Mouse (Mus musculus): ENCODE results near the gene Pomt2. TPM values are rescaled to one million over a fixed set of nuclear protein-coding genes. Genes with fewer than 3 reads are reported as not detected.

Pomt2 gene
- polyA plus RNA-seq, 1 experiment from 2014 or later, result 13.5 TPM

DNA sequence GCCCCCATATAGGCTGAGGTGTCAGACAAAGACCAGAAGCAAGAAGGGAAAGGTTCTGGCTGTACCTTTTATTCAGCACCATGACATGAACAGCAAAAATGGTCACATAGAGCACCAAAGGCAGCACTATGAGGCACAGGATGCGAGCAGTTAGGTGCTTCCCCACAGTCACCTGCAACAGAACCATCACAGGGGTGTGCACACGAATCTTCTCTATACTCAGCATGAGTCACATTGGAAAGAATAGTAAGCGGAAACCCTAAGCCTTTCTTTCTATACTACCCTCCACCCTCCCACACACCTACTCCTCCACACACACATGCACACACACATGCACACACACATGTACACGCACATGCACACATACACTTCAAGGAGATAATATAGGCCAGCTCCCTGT, 17.5 kb downstream of the Pomt2 start:
- H3K4me3 ChIP-seq (ENCODE audit: control insufficient read depth in 1 of 2, insufficient read depth in 1 of 2, low read depth in 1 of 2, low read length in 2 of 2), result no peak overlapping the region
- no peak for ATAC-seq (ENCODE audit: insufficient number of reproducible peaks, insufficient read depth, low FRiP score, low read depth)
- H3K27ac ChIP-seq (replicated peaks in 1 of 2; ENCODE audit: control insufficient read depth in 1 of 2, insufficient read depth in 1 of 2, low read depth in 2 of 2, low read length in 2 of 2), result no peak overlapping the region
- no peaks in the 10 kb centered on the region for H3K27me3 ChIP-seq (ENCODE audit: control insufficient read depth, insufficient read depth, low read length)
- peaks cover 61% of the 10 kb centered on the region for H3K36me3 ChIP-seq (ENCODE audit: control insufficient read depth, insufficient read depth, low read length)
- 91% methylated on average over 4 of the region's 4 CpGs for WGBS
- H3K9me3 ChIP-seq (ENCODE audit: control insufficient read depth, low read length), result no peaks in the 10 kb centered on the region
- H3K4me2 ChIP-seq (ENCODE audit: low read length), result no peak overlapping the region
- H3K4me1 ChIP-seq (ENCODE audit: control insufficient read depth in 2 of 2, insufficient read depth in 2 of 2, low read length in 2 of 2), result peaks cover 2 to 10% of the 10 kb centered on the region in 2 experiments; a peak in 2 of 4 replicates
- H3K9ac ChIP-seq (ENCODE audit: low read length), result no peak overlapping the region

- Histone ChIP-seq H3K27ac (replicated peaks in 1 of 2; ENCODE audit: control insufficient read depth in 1 of 2, insufficient read depth in 1 of 2, low read depth in 2 of 2, low read length in 2 of 2) (no peak overlapping the region), H3K4me1 (ENCODE audit: control insufficient read depth in 2 of 2, insufficient read depth in 2 of 2, low read length in 2 of 2) (peaks cover 0 to 8% of the 10 kb centered on the region in 2 experiments; a peak in 1 of 4 replicates), H3K9ac (ENCODE audit: low read length) (no peak overlapping the region), H3K4me2 (ENCODE audit: low read length) (no peak overlapping the region), H3K36me3 (ENCODE audit: control insufficient read depth, insufficient read depth, low read length) (peaks cover 70% of the 10 kb centered on the region), H3K4me3 (ENCODE audit: control insufficient read depth in 1 of 2, insufficient read depth in 1 of 2, low read depth in 1 of 2, low read length in 2 of 2) (no peak overlapping the region), H3K9me3 (ENCODE audit: control insufficient read depth, low read length) (no peaks in the 10 kb centered on the region), H3K27me3 (ENCODE audit: control insufficient read depth, insufficient read depth, low read length) (no peaks in the 10 kb centered on the region)
- no peak for ATAC-seq (ENCODE audit: insufficient number of reproducible peaks, insufficient read depth, low FRiP score, low read depth)
- 70% methylated on average over 4 of the region's 4 CpGs for WGBS
These were observed 20.5 kb downstream of the Pomt2 start for GRCm38 (mm10) chr12:87127256-87127655.

DNA sequence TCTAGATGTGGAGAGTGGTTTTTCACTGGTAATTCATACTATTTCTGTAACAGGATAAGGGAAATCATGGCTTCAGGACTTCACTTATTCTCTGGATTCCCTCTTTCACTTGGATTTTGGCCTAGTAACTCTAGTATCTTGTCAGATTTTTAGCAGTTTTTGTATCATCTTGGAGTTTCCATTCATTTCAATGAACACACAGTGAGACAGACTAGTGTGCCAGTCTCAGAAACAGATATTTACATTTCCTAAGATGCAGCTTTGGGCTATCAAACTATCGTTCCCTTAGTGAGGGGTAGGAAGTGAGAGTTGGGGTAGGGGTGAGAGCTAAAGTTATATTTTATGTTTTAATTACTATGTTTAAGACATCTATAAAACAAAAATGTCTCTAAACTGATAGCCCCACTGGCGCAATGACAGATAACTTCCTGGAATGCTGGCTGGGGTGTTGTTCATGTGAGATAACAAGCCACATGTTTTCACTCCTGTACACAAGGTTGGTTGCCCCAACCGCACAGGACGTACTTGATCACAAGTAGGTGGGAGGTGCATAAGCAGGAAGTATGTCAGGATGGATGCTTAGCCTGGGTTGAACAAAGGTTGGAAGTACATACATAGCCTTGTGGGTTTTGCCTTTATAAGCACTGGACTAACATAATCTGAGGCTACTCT, 25.7 kb downstream of the Pomt2 start:
- peaks cover 76% of the 10 kb centered on the region for H3K36me3 ChIP-seq (ENCODE audit: control insufficient read depth, insufficient read depth, low read length)
- H3K27ac ChIP-seq (replicated peaks in 1 of 2; ENCODE audit: control insufficient read depth in 1 of 2, insufficient read depth in 1 of 2, low read depth in 2 of 2, low read length in 2 of 2), result no peak overlapping the region
- H3K4me2 ChIP-seq (ENCODE audit: low read length), result no peak overlapping the region
- H3K27me3 ChIP-seq (ENCODE audit: control insufficient read depth, insufficient read depth, low read length), result no peaks in the 10 kb centered on the region
- no peaks in the 10 kb centered on the region for H3K4me1 ChIP-seq (ENCODE audit: control insufficient read depth in 2 of 2, insufficient read depth in 2 of 2, low read length in 2 of 2)
- no peak overlapping the region for H3K4me3 ChIP-seq (ENCODE audit: control insufficient read depth in 1 of 2, insufficient read depth in 1 of 2, low read depth in 1 of 2, low read length in 2 of 2)
- no peaks in the 10 kb centered on the region for H3K9me3 ChIP-seq (ENCODE audit: control insufficient read depth, low read length)
- WGBS, result 72% methylated on average over 4 of the region's 4 CpGs
- no peak overlapping the region for H3K9ac ChIP-seq (ENCODE audit: low read length)
- ATAC-seq (ENCODE audit: insufficient number of reproducible peaks, insufficient read depth, low FRiP score, low read depth), result no peak

DNA sequence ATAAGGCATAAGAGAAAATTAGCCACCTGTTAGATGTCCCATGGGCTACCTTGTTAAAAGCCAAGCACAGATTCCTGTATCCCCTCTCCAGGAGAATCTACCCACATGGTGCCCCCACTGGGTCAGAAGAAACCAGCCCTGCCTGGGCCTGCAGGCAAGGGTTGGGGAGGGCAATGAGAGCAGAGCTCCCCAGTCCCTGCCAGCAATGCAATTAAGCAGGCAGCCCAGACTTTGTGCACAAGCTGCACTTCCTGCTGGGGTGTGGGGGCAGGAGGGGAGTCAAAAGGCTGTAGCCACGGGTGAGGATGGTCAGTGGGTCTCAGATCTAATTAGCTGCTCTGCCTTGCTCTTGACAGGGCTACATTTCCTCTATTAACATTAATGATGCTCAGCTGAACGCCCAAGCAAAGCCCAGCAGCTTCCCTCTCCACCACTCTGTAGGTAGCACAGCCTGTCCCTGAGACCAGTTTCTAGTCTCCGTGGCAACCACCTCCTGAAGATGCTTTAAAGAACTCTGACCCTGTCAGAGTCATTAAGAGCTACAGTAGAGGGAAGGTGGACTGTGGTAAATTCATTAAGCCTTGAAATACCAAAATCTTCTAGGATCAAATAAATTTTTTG, 40.3 kb downstream of the Pomt2 start:
- no peak overlapping the region for H3K4me3 ChIP-seq (ENCODE audit: control insufficient read depth in 1 of 2, insufficient read depth in 1 of 2, low read depth in 1 of 2, low read length in 2 of 2)
- H3K4me2 ChIP-seq (ENCODE audit: low read length), result no peak overlapping the region
- peaks cover 39% of the 10 kb centered on the region for H3K36me3 ChIP-seq (ENCODE audit: control insufficient read depth, insufficient read depth, low read length)
- ATAC-seq (ENCODE audit: insufficient number of reproducible peaks, insufficient read depth, low FRiP score, low read depth), result no peak
- H3K4me1 ChIP-seq (ENCODE audit: control insufficient read depth in 2 of 2, insufficient read depth in 2 of 2, low read length in 2 of 2), result 0 out of 4 replicates have a peak, but pooled peaks cover 0 to 1% of the 10 kb centered on the region in 2 experiments
- no peak overlapping the region for H3K9ac ChIP-seq (ENCODE audit: low read length)
- H3K27me3 ChIP-seq (ENCODE audit: control insufficient read depth, insufficient read depth, low read length), result peaks cover 7% of the 10 kb centered on the region
- no peaks in the 10 kb centered on the region for H3K9me3 ChIP-seq (ENCODE audit: control insufficient read depth, low read length)
- H3K27ac ChIP-seq (replicated peaks in 1 of 2; ENCODE audit: control insufficient read depth in 1 of 2, insufficient read depth in 1 of 2, low read depth in 2 of 2, low read length in 2 of 2), result no peak overlapping the region
- 59% methylated on average over 3 of the region's 3 CpGs for WGBS

DNA sequence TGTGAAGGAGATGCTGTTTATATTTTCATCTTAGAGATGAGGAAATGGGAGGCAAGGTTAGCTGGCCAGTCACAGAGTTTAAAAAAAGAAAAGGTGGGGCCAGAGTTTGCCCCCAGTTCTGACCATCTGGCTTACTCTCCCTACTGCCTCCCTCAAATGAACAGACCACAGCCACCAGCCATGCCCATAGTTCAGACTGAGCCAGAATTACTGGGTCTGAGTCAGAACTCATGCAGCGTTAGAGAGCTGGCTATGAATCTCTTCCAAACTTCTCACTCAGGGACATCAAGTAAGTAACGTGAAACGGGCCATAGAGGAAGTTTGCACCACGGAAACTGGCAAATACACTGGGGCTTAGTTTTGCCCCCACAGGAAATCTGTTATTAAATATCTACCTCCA, 43.0 kb downstream of the Pomt2 start:
- H3K4me1 ChIP-seq (ENCODE audit: control insufficient read depth in 2 of 2, insufficient read depth in 2 of 2, low read length in 2 of 2), result 0 out of 4 replicates have a peak, but pooled peaks cover 0 to 5% of the 10 kb centered on the region in 2 experiments
- no peaks in the 10 kb centered on the region for H3K9me3 ChIP-seq (ENCODE audit: control insufficient read depth, low read length)
- WGBS, result 87% methylated on average over 4 of the region's 4 CpGs
- H3K27ac ChIP-seq (replicated peaks in 1 of 2; ENCODE audit: control insufficient read depth in 1 of 2, insufficient read depth in 1 of 2, low read depth in 2 of 2, low read length in 2 of 2), result no peak overlapping the region
- H3K9ac ChIP-seq (ENCODE audit: low read length), result no peak overlapping the region
- no peak overlapping the region for H3K4me3 ChIP-seq (ENCODE audit: control insufficient read depth in 1 of 2, insufficient read depth in 1 of 2, low read depth in 1 of 2, low read length in 2 of 2)
- H3K36me3 ChIP-seq (ENCODE audit: control insufficient read depth, insufficient read depth, low read length), result peaks cover 19% of the 10 kb centered on the region
- no peak for ATAC-seq (ENCODE audit: insufficient number of reproducible peaks, insufficient read depth, low FRiP score, low read depth)
- H3K4me2 ChIP-seq (ENCODE audit: low read length), result no peak overlapping the region
- H3K27me3 ChIP-seq (ENCODE audit: control insufficient read depth, insufficient read depth, low read length), result peaks cover 32% of the 10 kb centered on the region

- 83% methylated on average over 4 of the region's 4 CpGs for WGBS
- H3K4me3 ChIP-seq (ENCODE audit: control insufficient read depth in 1 of 2, insufficient read depth in 1 of 2, low read depth in 1 of 2, low read length in 2 of 2), result no peak overlapping the region
- no peak overlapping the region for H3K27ac ChIP-seq (replicated peaks in 1 of 2; ENCODE audit: control insufficient read depth in 1 of 2, insufficient read depth in 1 of 2, low read depth in 2 of 2, low read length in 2 of 2)
- no peak overlapping the region for H3K4me2 ChIP-seq (ENCODE audit: low read length)
- no peak overlapping the region for H3K9ac ChIP-seq (ENCODE audit: low read length)
- ATAC-seq (ENCODE audit: insufficient number of reproducible peaks, insufficient read depth, low FRiP score, low read depth), result no peak
- H3K27me3 ChIP-seq (ENCODE audit: control insufficient read depth, insufficient read depth, low read length), result peaks cover 34% of the 10 kb centered on the region
- peaks cover 6% of the 10 kb centered on the region for H3K36me3 ChIP-seq (ENCODE audit: control insufficient read depth, insufficient read depth, low read length)
- H3K4me1 ChIP-seq (ENCODE audit: control insufficient read depth in 2 of 2, insufficient read depth in 2 of 2, low read length in 2 of 2), result 0 out of 4 replicates have a peak, but pooled peaks cover 0 to 5% of the 10 kb centered on the region in 2 experiments
- no peaks in the 10 kb centered on the region for H3K9me3 ChIP-seq (ENCODE audit: control insufficient read depth, low read length)
These were observed 44.3 kb downstream of the Pomt2 start for GRCm38 (mm10) chr12:87103471-87103870.

DNA sequence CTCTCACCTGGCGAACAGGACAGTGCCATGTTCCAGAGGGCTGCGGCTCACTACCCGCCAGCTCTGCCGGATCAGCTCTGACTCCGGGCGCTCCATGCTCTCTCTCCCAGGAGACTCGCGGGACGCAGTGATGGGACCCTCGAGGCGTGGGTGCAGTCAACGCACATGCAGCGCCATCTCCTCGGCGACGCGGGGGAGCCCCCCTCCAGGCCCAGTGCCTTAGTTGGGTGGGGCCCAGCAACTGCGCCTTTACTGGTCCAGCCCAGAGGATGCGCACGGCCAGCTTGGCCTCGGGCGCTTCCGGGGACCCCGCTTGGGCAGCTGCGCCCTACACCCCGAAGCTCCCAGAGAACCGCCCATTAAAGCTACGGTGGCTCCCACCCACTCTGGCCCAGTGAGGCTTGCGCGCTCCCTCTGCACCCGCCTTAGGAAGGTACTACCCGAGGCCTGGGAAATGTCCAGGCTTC, 45.6 kb downstream of the Pomt2 start, which contains the start of gene Ngb:
TSS of gene Ngb (minus strand) at position 375 of the 467 bp plus-strand sequence.
- 4% methylated on average over 32 of the region's 32 CpGs for WGBS
- Histone ChIP-seq H3K27ac (replicated peaks in 1 of 2; ENCODE audit: control insufficient read depth in 1 of 2, insufficient read depth in 1 of 2, low read depth in 2 of 2, low read length in 2 of 2) (no peak within 1 kb of the TSS), H3K36me3 (ENCODE audit: control insufficient read depth, insufficient read depth, low read length) (no peaks in the 10 kb centered on the region), H3K4me2 (ENCODE audit: low read length) (peak within 1 kb of the TSS; percentile 62), H3K4me1 (ENCODE audit: control insufficient read depth in 2 of 2, insufficient read depth in 2 of 2, low read length in 2 of 2) (0 out of 4 replicates have a peak, but pooled peaks cover 0 to 5% of the 10 kb centered on the region in 2 experiments), H3K9me3 (ENCODE audit: control insufficient read depth, low read length) (no peaks in the 10 kb centered on the region), H3K9ac (ENCODE audit: low read length) (peak within 1 kb of the TSS; percentile 34; the same call in 1 of the 2 replicates), H3K4me3 (ENCODE audit: control insufficient read depth in 1 of 2, insufficient read depth in 1 of 2, low read depth in 1 of 2, low read length in 2 of 2) (peak within 1 kb of the TSS; percentile 23 to 29; a peak in 3 of 4 replicates), H3K27me3 (ENCODE audit: control insufficient read depth, insufficient read depth, low read length) (peaks cover 34% of the 10 kb centered on the region)
- ATAC-seq (ENCODE audit: insufficient number of reproducible peaks, insufficient read depth, low FRiP score, low read depth), result no peak
